Mouse (Mus musculus): ENCODE data around the gene Pfkfb3. TPM values are rescaled to one million over a fixed set of nuclear protein-coding genes. Genes with fewer than 3 reads are reported as not detected.

The Pfkfb3 gene
- polyA plus RNA-seq, 1 experiment: 14.8 TPM

DNA sequence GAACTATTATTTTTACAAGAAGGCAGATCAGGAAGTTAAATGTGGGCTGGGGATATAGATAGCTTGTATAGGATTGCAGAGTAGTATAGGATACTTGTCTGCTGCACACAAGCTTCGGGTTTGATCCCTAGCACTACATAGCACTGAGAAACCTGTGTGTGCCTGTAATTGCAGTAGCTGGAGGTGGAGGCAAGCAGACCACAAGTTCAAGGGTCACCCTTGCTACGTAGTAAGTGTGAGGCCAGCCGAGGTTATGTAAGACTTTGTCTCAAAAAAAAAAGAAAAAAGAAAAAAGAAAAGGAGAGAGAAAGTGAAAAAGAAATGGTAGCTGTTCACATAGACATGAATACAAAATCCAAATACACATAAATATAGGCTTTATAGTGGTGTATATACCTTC, 127.5 kb downstream of the Pfkfb3 start:
- peaks cover 13% of the 10 kb centered on the region for H3K4me1 ChIP-seq (ENCODE audit: control insufficient read depth, insufficient read depth, low read length)
- no peak for TF ChIP-seq POLR2A (IDR thresholded peaks at IDR 0.05; ENCODE audit: low read depth, low read length)
- TF ChIP-seq CTCF (IDR thresholded peaks at IDR 0.05; ENCODE audit: borderline replicate concordance, insufficient read depth, low read length): no peak
- H3K4me3 ChIP-seq (ENCODE audit: insufficient read depth, low read length): no peak overlapping the region
- no peak overlapping the region for H3K27ac ChIP-seq (ENCODE audit: insufficient read depth, low read length)

DNA sequence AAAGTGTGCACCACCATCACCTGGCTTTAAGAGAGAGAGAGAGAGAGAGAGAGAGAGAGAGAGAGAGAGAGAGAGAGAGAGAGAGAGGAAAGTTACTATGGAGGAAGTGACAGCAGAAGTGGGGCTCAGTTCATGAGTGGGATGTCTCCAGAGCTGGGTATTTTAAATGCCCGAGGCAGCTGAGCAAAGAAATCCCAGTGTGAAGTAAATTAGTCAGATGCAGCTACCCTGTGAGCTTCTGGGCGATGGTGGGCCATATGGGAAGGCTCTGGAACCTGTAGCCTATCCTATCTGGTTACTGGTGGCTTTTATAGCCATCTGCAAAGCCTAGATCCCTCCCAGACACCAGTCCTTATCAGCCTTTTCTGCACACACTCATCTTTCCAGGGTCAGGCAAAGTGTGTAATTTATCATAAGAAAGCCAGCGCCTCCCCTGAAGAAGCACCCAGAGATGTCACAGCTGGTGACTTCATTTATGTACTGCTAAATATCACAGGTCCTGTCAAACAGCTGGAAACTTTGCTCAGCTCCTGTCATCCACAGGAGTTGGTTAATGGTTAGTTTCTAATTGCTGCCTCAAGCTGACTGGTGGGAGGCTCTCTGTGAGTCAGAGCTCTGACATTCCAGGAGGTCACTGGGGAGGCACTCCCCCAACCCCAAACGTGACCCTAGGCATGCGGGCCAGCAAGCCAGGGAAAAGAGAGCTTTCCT, 128.3 kb downstream of the Pfkfb3 start:
- H3K27ac ChIP-seq (ENCODE audit: insufficient read depth, low read length): no peak overlapping the region
- TF ChIP-seq CTCF (IDR thresholded peaks at IDR 0.05; ENCODE audit: borderline replicate concordance, insufficient read depth, low read length) (no peak), POLR2A (IDR thresholded peaks at IDR 0.05; ENCODE audit: low read depth, low read length) (no peak)
- no peak overlapping the region for H3K4me3 ChIP-seq (ENCODE audit: insufficient read depth, low read length)
- peaks cover 13% of the 10 kb centered on the region for H3K4me1 ChIP-seq (ENCODE audit: control insufficient read depth, insufficient read depth, low read length)

- H3K4me1 ChIP-seq (ENCODE audit: control insufficient read depth, insufficient read depth, low read length): peaks cover 13% of the 10 kb centered on the region
- no peak overlapping the region for H3K27ac ChIP-seq (ENCODE audit: insufficient read depth, low read length)
- no peak overlapping the region for H3K4me3 ChIP-seq (ENCODE audit: insufficient read depth, low read length)
- no peak for TF ChIP-seq CTCF (IDR thresholded peaks at IDR 0.05; ENCODE audit: borderline replicate concordance, insufficient read depth, low read length)
- no peak for TF ChIP-seq POLR2A (IDR thresholded peaks at IDR 0.05; ENCODE audit: low read depth, low read length)
These were observed 129.6 kb downstream of the Pfkfb3 start for GRCm38 (mm10) chr2:11424252-11424651.

GRCm38 (mm10) chr2:11423421-11423820, 130.5 kb downstream of the Pfkfb3 start:
- Histone ChIP-seq H3K4me3 (ENCODE audit: insufficient read depth, low read length) (no peak overlapping the region), H3K27ac (ENCODE audit: insufficient read depth, low read length) (no peak overlapping the region), H3K4me1 (ENCODE audit: control insufficient read depth, insufficient read depth, low read length) (peaks cover 11% of the 10 kb centered on the region)
- TF ChIP-seq POLR2A (IDR thresholded peaks at IDR 0.05; ENCODE audit: low read depth, low read length) (no peak), CTCF (IDR thresholded peaks at IDR 0.05; ENCODE audit: borderline replicate concordance, insufficient read depth, low read length) (no peak)

DNA sequence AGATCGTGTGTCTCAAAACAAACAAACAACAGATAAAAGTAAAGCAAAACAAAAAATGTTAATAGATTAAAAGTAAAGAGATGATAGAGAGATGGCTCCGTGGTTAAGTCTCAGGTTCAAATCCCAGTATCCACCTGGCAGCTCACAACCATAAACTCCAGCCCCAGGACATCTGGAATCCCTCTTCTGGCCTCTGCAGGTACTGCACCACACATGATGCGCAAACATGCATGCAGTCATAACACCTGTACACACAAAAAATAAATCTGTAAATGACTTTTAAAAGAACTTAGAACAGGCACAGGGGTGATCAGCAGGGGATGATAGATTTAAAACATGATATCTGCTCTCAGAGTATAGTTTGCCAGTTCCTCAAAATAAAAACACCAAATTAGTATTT, 131.5 kb downstream of the Pfkfb3 start:
- H3K27ac ChIP-seq (ENCODE audit: insufficient read depth, low read length): no peak overlapping the region
- TF ChIP-seq CTCF (IDR thresholded peaks at IDR 0.05; ENCODE audit: borderline replicate concordance, insufficient read depth, low read length) (no peak), POLR2A (IDR thresholded peaks at IDR 0.05; ENCODE audit: low read depth, low read length) (no peak)

More for the DNA sequence above, 131.5 kb downstream of the Pfkfb3 start:
- no peak overlapping the region for H3K4me3 ChIP-seq (ENCODE audit: insufficient read depth, low read length)
- H3K4me1 ChIP-seq (ENCODE audit: control insufficient read depth, insufficient read depth, low read length): peaks cover 11% of the 10 kb centered on the region

Other genes with a start within 250 kb of the Pfkfb3 start
- gene Rbm17, start 50.1 kb upstream of the Pfkfb3 start, polyA plus RNA-seq (2011; ENCODE audit: insufficient read length, low read depth, missing spikeins): 161 and 169 TPM in 2 replicates
- gene Gm17490, start 72.2 kb upstream of the Pfkfb3 start, polyA plus RNA-seq (2011; ENCODE audit: insufficient read length, low read depth, missing spikeins): not detected in 2 replicates
- gene Il2ra, start 88.7 kb upstream of the Pfkfb3 start, polyA plus RNA-seq (2011; ENCODE audit: insufficient read length, low read depth, missing spikeins): not detected in 2 replicates
- 10.6 and 10.9 TPM in 2 replicates for gene Il15ra, start 151.2 kb upstream of the Pfkfb3 start, polyA plus RNA-seq (2011; ENCODE audit: insufficient read length, low read depth, missing spikeins)
- gene Fbh1, start 223.5 kb upstream of the Pfkfb3 start, polyA plus RNA-seq (2011; ENCODE audit: insufficient read length, low read depth, missing spikeins): 106 and 108 TPM in 2 replicates
- 30.4 and 39.2 TPM in 2 replicates for gene Ankrd16, start 223.8 kb upstream of the Pfkfb3 start, polyA plus RNA-seq (2011; ENCODE audit: insufficient read length, low read depth, missing spikeins)

Measured in embryonic fibroblast, embryonic 13.5 days (primary cell).